Mouse (Mus musculus) small intestine, adult 2 months (tissue): ENCODE measurements at regions not wholly inside any gene's neighbourhood (a gene's known extent, or its start where the extent isn't known, plus 50 kb on each side); places are given as distances from the start of the nearest gene placed in this dataset.

Experiments
- CTCF ChIP-seq: fragments of 200-500 bp; IDR thresholded peaks from 2 replicates; pipeline ENCODE4 v1.5.1; 2012; ENCODE audit warnings: low read depth, mild to moderate bottlenecking, control low read depth, inconsistent platforms, low read length, moderate library complexity, mixed read lengths; ENCODE audit not compliant: insufficient replicate concordance, insufficient read length; ENCODE audit errors: extremely low read depth
- POLR2A ChIP-seq: fragments of 200-500 bp; IDR thresholded peaks from 2 replicates; pipeline ENCODE4 v1.6.1; 2012; ENCODE audit warnings: low read depth, mild to moderate bottlenecking, control low read depth, inconsistent platforms, low read length, moderate library complexity

GRCm38 (mm10) chr7:74990198-74990597 lies 318.9 kb downstream of the Sv2b start:
- TF ChIP-seq CTCF = no peak
- TF ChIP-seq POLR2A = no peak
